Mouse (Mus musculus) thymus, postnatal 36 days (tissue): Measurements from ENCODE around the gene Pym1.
A peak's percentile ranks its signal among the peaks of the same experiment; 100 is the strongest.

Experiments used
- DNase-seq, 2 experiments: peaks; one replicate each; pipeline ENCODE4 v3.0.0; 2022; ENCODE audit warnings: mixed read lengths in 2 of 2

Pym1 gene

GRCm38 (mm10) chr10:128745946-128746613 is 1.6 kb upstream of the Pym1 start:
- peak; percentile 79 to 91 for DNase-seq

GRCm38 (mm10) chr10:128746972-128747645 is 580 bp upstream of the Pym1 start:
- DNase-seq = no peak

GRCm38 (mm10) chr10:128748252-128748864 is 669 bp downstream of the Pym1 start:
- peak; percentile 83 to 86 for DNase-seq

- DNase-seq = no peak
Observed at GRCm38 (mm10) chr10:128772895-128773294, 25.2 kb downstream of the Pym1 start.

GRCm38 (mm10) chr10:128773685-128774084 is 26.0 kb downstream of the Pym1 start:
- no peak for DNase-seq

- DNase-seq = no peak
Observed at GRCm38 (mm10) chr10:128778441-128778840, 30.8 kb downstream of the Pym1 start.

GRCm38 (mm10) chr10:128779011-128779795 is 31.5 kb downstream of the Pym1 start:
- peak in 1 of 2 experiments; percentile 23 for DNase-seq

GRCm38 (mm10) chr10:128780200-128780599 is 32.5 kb downstream of the Pym1 start:
- no peak for DNase-seq

- DNase-seq = no peak
Observed at GRCm38 (mm10) chr10:128790398-128791124, 42.9 kb downstream of the Pym1 start, which contains the start of gene Mmp19. Gene Mmp19 (plus strand): TSS chr10:128790910.

- no peak for DNase-seq
Observed at GRCm38 (mm10) chr10:128792041-128792440, 44.4 kb downstream of the Pym1 start.

GRCm38 (mm10) chr10:128793258-128793657 is 45.6 kb downstream of the Pym1 start:
- DNase-seq = no peak

GRCm38 (mm10) chr10:128794391-128794790 is 46.7 kb downstream of the Pym1 start:
- DNase-seq = no peak

GRCm38 (mm10) chr10:128795581-128795980 is 47.9 kb downstream of the Pym1 start:
- DNase-seq = no peak

- DNase-seq = no peak
Observed at GRCm38 (mm10) chr10:128798676-128799075, 51.0 kb downstream of the Pym1 start.

- no peak for DNase-seq
Observed at GRCm38 (mm10) chr10:128801981-128802495, 54.3 kb downstream of the Pym1 start.

GRCm38 (mm10) chr10:128802956-128803355 is 55.3 kb downstream of the Pym1 start:
- DNase-seq = no peak

- DNase-seq = no peak
Observed at GRCm38 (mm10) chr10:128803361-128803760, 55.7 kb downstream of the Pym1 start.

GRCm38 (mm10) chr10:128803771-128804270 is 56.1 kb downstream of the Pym1 start, which contains the start of gene Dnajc14:
Gene Dnajc14 (plus strand): TSS chr10:128804062.
- DNase-seq = peak in 1 of 2 experiments; percentile 38

- peak; percentile 59 to 60 for DNase-seq
Observed at GRCm38 (mm10) chr10:128804271-128805091, 56.8 kb downstream of the Pym1 start, which contains the start of gene Tmem198b. Gene Tmem198b (minus strand): TSS chr10:128804370.
